Mouse (Mus musculus) liver, embryonic 16.5 days (tissue): ENCODE results near the gene Med24. TPM values are rescaled to one million over a fixed set of nuclear protein-coding genes. Genes with fewer than 3 reads are reported as not detected.

Experiments used
- ATAC-seq: fragments of 200-750 bp; cut with Nextera tagmentation; 2 replicates; pipeline ENCODE4 v1.8.0; 2017; ENCODE audit warnings: low read depth, mild to moderate bottlenecking, moderate number of reproducible peaks, moderate library complexity
- H3K27ac ChIP-seq: fragments of 300-500 bp; sonication (generic); 2 replicates; pipeline ENCODE4 v1.5.1; 2014; ENCODE audit warnings: mild to moderate bottlenecking, low read length
- H3K27me3 ChIP-seq: fragments of 300-500 bp; sonication (generic); 2 replicates; pipeline ENCODE4 v1.6.1; 2014; ENCODE audit warnings: low read depth, low read length, mixed read lengths; ENCODE audit not compliant: control insufficient read depth, insufficient read depth
- H3K36me3 ChIP-seq: fragments of 300-500 bp; sonication (generic); 2 replicates; pipeline ENCODE4 v1.6.1; 2014; ENCODE audit warnings: mild to moderate bottlenecking; ENCODE audit not compliant: control insufficient read depth, insufficient read depth
- H3K4me1 ChIP-seq: fragments of 300-500 bp; sonication (generic); 2 replicates; pipeline ENCODE4 v1.6.1; 2014; ENCODE audit warnings: low read depth, low read length, mixed read lengths; ENCODE audit not compliant: control insufficient read depth
- H3K4me2 ChIP-seq: fragments of 300-500 bp; sonication (generic); 2 replicates; pipeline ENCODE4 v1.6.1; 2014; ENCODE audit warnings: low read depth, low read length, mixed read lengths
- H3K4me3 ChIP-seq: fragments of 300-500 bp; sonication (generic); 2 replicates; pipeline ENCODE4 v1.5.1; 2014; ENCODE audit warnings: low read depth, mild to moderate bottlenecking, low read length
- H3K9ac ChIP-seq: fragments of 300-500 bp; sonication (generic); 2 replicates; pipeline ENCODE4 v1.6.1; 2014; ENCODE audit warnings: low read depth, low read length
- H3K9me3 ChIP-seq: fragments of 300-500 bp; sonication (generic); replicated peaks from 2 replicates; pipeline ENCODE4 v1.6.1; 2016; ENCODE audit warnings: low read length; ENCODE audit not compliant: control insufficient read depth
- WGBS: fragments of 180-500 bp; shearing (Covaris S2); extraction: QIAGEN DNeasy Blood & Tissue Kit; methylation state at CpG from one replicate; pipeline ENCODE4 v1.1.7; 2014; ENCODE audit not compliant: insufficient replicate concordance; 5-methylcytosine and 5-hydroxymethylcytosine counted together
- polyA plus RNA-seq: library from polyadenylated mRNA; unstranded; fragments of >200 nt; fragmentation: Nextera tagmentation; extraction: Ambion mirVana; gene quantifications from 2 replicates; pipeline ENCODE4 v1.2.1, GENCODE M21; 2015

The Med24 gene
- polyA plus RNA-seq, 1 experiment from 2014 or later = 23.8 TPM

GRCm38 (mm10) chr11:98761939-98762338 lies 32.7 kb upstream of the Med24 start:
- WGBS = 79% methylated on average over 4 of the region's 4 CpGs
- peaks cover 25% of the 10 kb centered on the region for H3K4me1 ChIP-seq
- no peak for ATAC-seq
- H3K4me3 ChIP-seq = no peak overlapping the region
- H3K27me3 ChIP-seq = no peaks in the 10 kb centered on the region
- H3K4me2 ChIP-seq = no peak overlapping the region
- H3K27ac ChIP-seq = no peak overlapping the region
- H3K9ac ChIP-seq = no peak overlapping the region
- H3K36me3 ChIP-seq = peaks cover 19% of the 10 kb centered on the region; the same call in 1 of the 2 replicates
- H3K9me3 ChIP-seq = no peaks in the 10 kb centered on the region

- Histone ChIP-seq H3K4me1 (peaks cover 54% of the 10 kb centered on the region), H3K9ac (no peak overlapping the region), H3K9me3 (no peaks in the 10 kb centered on the region), H3K27ac (no peak overlapping the region), H3K4me2 (peak overlapping the region; percentile 5; the same call in 1 of the 2 replicates), H3K4me3 (no peak overlapping the region), H3K36me3 (peaks cover 12% of the 10 kb centered on the region), H3K27me3 (no peaks in the 10 kb centered on the region)
- peak; percentile 33; the same call in 1 of the 2 replicates for ATAC-seq
- 63% methylated on average over 12 of the region's 12 CpGs for WGBS
Observed at GRCm38 (mm10) chr11:98756711-98757110, 27.5 kb upstream of the Med24 start.

GRCm38 (mm10) chr11:98755726-98756380 lies 26.6 kb upstream of the Med24 start:
- H3K36me3 ChIP-seq = peaks cover 11% of the 10 kb centered on the region
- WGBS = 61% methylated on average over 6 of the region's 6 CpGs
- no peaks in the 10 kb centered on the region for H3K9me3 ChIP-seq
- peak overlapping the region; percentile 34 for H3K4me2 ChIP-seq
- H3K4me3 ChIP-seq = no peak overlapping the region
- H3K27me3 ChIP-seq = no peaks in the 10 kb centered on the region
- peak overlapping the region; percentile 39 for H3K9ac ChIP-seq
- H3K27ac ChIP-seq = peak overlapping the region; percentile 69
- H3K4me1 ChIP-seq = peaks cover 63% of the 10 kb centered on the region
- ATAC-seq = peak; percentile 19; the same call in 1 of the 2 replicates

GRCm38 (mm10) chr11:98754621-98755181 lies 25.5 kb upstream of the Med24 start:
- H3K4me1 ChIP-seq = peaks cover 74% of the 10 kb centered on the region
- H3K27ac ChIP-seq = peak overlapping the region; percentile 68
- H3K9ac ChIP-seq = peak overlapping the region; percentile 33; the same call in 1 of the 2 replicates
- no peak overlapping the region for H3K4me2 ChIP-seq
- 15% methylated on average over 7 of the region's 7 CpGs for WGBS
- peak; percentile 41 for ATAC-seq
- H3K4me3 ChIP-seq = no peak overlapping the region
- H3K36me3 ChIP-seq = peaks cover 6% of the 10 kb centered on the region
- no peaks in the 10 kb centered on the region for H3K9me3 ChIP-seq
- H3K27me3 ChIP-seq = no peaks in the 10 kb centered on the region

GRCm38 (mm10) chr11:98754151-98754620 lies 25.0 kb upstream of the Med24 start:
- Histone ChIP-seq H3K9me3 (no peaks in the 10 kb centered on the region), H3K4me1 (peaks cover 78% of the 10 kb centered on the region), H3K27ac (peak overlapping the region; percentile 68; the same call in 1 of the 2 replicates), H3K36me3 (peaks cover 6% of the 10 kb centered on the region), H3K4me3 (no peak overlapping the region), H3K27me3 (no peaks in the 10 kb centered on the region), H3K9ac (no peak overlapping the region; the same call in 1 of the 2 replicates), H3K4me2 (no peak overlapping the region)
- no peak for ATAC-seq
- WGBS = 44% methylated on average over 9 of the region's 9 CpGs

GRCm38 (mm10) chr11:98753264-98753663 lies 24.0 kb upstream of the Med24 start:
- Histone ChIP-seq H3K9me3 (no peaks in the 10 kb centered on the region), H3K4me3 (no peak overlapping the region), H3K27me3 (no peaks in the 10 kb centered on the region), H3K9ac (no peak overlapping the region; the same call in 1 of the 2 replicates), H3K36me3 (peaks cover 1% of the 10 kb centered on the region), H3K27ac (no peak overlapping the region), H3K4me1 (peaks cover 88% of the 10 kb centered on the region), H3K4me2 (no peak overlapping the region)
- WGBS = 79% methylated on average over 5 of the region's 5 CpGs
- no peak for ATAC-seq

- Histone ChIP-seq H3K9ac (peak overlapping the region; percentile 54), H3K36me3 (no peaks in the 10 kb centered on the region; the same call in none of the 2 replicates), H3K9me3 (no peaks in the 10 kb centered on the region), H3K27ac (peak overlapping the region; percentile 58), H3K4me1 (peaks cover 94% of the 10 kb centered on the region), H3K27me3 (no peaks in the 10 kb centered on the region), H3K4me2 (peak overlapping the region; percentile 52), H3K4me3 (no peak overlapping the region)
- WGBS = 66% methylated on average over 10 of the region's 10 CpGs
- no peak for ATAC-seq
Observed at GRCm38 (mm10) chr11:98752562-98753140, 23.4 kb upstream of the Med24 start.

- H3K9ac ChIP-seq = peak overlapping the region; percentile 54
- no peaks in the 10 kb centered on the region; the same call in 1 of the 2 replicates for H3K36me3 ChIP-seq
- peak overlapping the region; percentile 58 for H3K27ac ChIP-seq
- peak overlapping the region; percentile 52 for H3K4me2 ChIP-seq
- peaks cover 97% of the 10 kb centered on the region for H3K4me1 ChIP-seq
- peak; percentile 81 for ATAC-seq
- no peaks in the 10 kb centered on the region for H3K27me3 ChIP-seq
- H3K9me3 ChIP-seq = no peaks in the 10 kb centered on the region
- WGBS = 9% methylated on average over 6 of the region's 6 CpGs
- H3K4me3 ChIP-seq = peak overlapping the region; percentile 34
Observed at GRCm38 (mm10) chr11:98751221-98751782, 22.1 kb upstream of the Med24 start.
